Mouse (Mus musculus) lung, postnatal 0 days (tissue): ENCODE data around the gene Hils1.

Experiments used
- CTCF ChIP-seq: IDR thresholded peaks from 2 replicates; pipeline ENCODE4 v1.5.1; 2016; ENCODE audit warnings: antibody characterized with exemption, mild to moderate bottlenecking
- EP300 ChIP-seq: IDR thresholded peaks from 2 replicates; pipeline ENCODE4 v1.6.1; 2016; ENCODE audit warnings: antibody characterized with exemption, mild to moderate bottlenecking, control low read depth

DNA sequence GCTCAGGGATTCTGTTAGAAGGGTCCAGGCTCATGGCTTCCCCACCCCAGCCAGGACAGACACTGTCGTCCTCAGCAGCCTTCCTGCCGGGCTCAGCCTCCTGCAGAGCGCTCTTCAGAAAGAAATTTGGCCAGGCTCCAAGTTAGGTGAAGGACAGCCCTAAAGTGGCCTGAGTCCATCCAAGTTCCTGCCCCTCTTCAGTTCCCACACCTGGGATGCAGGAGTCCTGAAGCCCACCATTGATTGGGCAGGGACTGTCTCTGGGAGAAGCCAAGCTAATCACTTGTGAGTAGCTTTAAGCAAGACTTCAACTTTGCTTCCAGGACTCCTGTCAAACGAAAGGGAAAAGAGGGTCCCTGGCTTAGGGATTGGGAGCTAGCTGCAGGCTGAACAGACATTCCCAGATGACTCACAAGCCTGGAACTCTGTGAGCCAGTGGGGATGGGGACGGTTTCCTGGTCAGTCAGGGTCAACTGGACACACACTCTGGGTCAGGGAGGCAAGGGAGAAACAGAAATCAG, 39.6 kb upstream of the Hils1 start:
- TF ChIP-seq EP300 (no peak), CTCF (no peak)
